Mouse (Mus musculus): ENCODE results near the gene Nanos1. TPM values are rescaled to one million over a fixed set of nuclear protein-coding genes. Genes with fewer than 3 reads are reported as not detected.

Gene Nanos1
- total RNA-seq, 2 experiments from 2014 or later, result 1.6 TPM

DNA sequence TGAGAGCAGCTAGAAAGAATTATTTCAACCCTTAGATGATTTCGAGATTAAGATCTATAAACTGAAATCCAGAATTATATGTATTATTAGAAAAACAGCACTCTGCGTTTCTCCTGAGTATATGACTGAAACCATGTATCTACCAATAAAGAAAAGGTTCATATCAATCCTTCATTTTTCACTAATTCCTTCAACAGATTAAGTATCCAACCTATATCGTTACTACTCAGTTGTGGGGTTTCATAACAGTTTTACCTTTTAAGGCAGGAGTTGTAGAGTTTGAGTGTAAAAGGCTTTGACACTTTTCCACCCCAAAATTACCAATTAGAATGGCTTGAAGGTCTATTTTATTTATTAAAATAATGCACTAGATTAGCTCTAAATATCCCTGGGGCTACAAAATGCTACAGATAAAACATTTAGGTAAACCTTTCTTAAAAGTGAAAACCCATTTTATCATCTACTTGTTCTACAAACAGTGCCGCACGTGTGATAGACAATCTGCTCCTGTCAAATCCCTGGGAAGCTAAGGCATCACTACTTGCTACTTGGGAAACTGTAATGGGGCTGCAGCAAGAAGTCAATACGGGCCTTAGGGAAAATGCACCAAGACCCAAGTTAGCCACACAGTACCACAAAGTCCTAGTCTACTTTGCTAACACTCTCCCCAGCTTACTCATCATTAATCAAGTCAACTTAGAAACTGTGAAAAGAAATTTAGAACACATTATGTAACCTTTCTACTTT is 32.6 kb downstream of the Nanos1 start:
- DNase-seq (ENCODE audit: low spot score in 2 of 2), result no peak

DNA sequence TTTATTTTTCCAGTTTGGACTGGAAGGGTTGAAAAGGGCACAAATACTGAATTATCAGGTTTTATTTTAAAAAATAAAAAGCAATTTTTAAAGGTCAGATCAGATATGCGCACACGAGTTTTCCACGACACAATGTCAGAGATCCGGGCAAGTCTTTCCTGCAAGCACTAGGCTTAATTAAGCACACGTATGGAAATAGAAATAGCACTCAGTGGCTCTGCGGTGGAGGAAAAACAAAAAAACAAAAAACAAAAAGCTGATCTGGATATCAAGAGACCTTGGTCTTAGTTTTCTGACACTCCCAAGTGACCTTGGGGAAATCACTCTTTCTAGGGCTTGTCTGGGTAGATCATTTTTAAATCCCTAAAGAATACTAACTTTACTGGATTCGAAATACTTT is 33.7 kb downstream of the Nanos1 start:
- no peak for DNase-seq (ENCODE audit: low spot score in 2 of 2)

DNA sequence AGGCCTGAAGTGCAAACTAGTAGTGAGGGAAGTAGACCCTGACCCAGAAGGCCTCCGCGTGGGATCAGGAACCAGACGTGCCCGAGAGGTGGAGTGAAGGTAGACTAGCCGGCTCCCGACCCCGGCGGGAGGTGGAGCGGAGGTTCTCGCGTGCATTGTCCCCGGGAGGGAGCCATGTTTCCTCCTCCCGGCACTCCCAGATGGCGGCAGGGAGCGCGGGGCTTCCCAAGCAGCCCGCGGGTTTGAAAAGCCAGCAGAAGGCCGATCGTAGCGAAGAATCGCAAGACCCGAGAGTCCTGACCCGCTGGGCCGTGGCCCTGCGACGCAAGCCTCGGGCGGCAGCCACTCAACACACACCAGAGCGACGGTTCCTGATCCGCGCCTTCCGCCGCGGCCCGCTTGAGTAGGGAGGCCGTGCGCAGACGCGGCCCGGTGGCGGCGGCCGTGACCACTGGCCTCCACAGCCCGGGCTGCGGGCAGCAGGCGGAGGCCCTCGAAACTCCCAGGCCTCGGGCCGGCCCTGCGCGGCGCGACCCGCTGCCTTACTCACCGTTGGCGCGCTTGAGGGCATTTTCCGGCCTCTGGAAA is 34.2 kb downstream of the Nanos1 start:
- peak in 1 of 2 experiments; percentile 60 for DNase-seq (ENCODE audit: low spot score in 2 of 2)

DNA sequence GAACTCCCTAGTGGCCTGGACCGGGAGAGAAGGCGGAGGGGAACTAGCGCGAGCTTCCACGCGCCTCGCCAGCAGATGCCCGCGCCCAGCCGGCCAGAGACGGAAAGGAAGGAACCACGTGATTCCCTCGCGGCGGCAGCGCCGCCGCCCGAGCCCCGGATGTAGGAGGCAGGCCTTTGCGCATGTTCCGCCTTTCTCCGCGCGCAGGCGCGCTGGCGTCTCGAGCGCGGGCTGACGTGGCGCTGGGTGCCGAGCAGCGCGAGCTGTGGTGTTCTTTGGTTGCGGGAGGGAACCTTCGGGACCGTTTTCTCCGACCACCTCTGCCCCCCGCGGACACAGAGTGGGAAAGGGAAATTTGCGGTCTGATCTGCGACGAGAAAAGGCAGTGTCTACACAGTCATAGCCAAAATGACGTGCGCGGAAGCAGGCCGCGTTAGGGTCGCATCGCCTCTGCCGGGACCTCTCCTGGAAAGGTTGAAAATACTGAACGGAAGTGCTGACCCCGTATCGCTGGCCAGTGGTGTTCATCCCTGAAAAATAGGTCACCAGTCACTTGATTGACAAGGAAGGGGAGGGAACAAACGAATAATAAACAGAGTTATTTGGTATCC is 34.9 kb downstream of the Nanos1 start, which contains the start of gene Eif3a:
Gene Eif3a (minus strand): TSS at position 108 of the 611 bp plus-strand sequence.
- DNase-seq (ENCODE audit: low spot score in 2 of 2), result peak; percentile 92 to 94

DNA sequence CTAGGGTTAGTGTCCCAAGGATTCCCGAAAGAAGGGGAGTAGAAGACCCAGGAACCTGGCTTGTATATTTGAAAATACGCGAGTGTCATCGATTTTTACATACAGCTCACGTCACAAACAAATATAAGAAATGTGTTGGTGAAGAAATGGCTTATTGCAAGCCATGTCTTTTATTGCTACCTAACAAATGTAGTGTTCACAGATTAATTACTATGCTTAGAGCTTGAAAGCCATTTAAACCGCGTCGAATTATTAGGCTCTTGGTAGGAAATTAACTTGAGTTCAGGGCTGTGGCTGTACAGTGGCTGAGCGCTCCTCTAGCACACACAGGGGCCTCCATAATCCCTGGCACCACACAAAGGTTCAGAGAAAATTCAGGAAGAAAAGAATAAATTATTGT is 35.4 kb downstream of the Nanos1 start:
- DNase-seq (ENCODE audit: low spot score in 2 of 2), result no peak

DNA sequence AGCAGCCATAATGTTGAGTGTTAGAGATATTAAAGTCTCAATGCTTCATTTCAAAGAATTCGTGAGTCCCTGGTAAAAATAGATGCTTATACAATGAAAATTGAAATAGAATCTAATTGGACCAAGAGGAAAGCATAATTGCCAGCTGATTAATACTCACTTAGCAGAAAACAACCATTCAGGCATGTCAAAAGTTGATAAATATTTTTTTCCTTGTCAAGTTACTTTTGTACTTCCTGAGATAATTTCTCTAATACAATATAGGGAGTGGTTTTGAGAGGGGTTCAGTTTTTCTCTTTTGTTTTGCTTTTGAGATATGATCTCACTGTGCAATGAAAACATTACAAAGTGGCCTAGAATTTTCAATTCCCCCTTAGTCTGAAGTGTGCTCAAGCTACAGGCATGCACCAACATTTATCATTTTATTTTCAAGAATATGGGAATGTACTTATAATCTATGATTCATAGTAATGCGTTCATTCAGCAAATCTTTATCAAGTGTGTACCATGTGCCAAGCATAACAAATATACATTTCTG is 37.5 kb downstream of the Nanos1 start:
- DNase-seq (ENCODE audit: low spot score in 2 of 2), result no peak

DNA sequence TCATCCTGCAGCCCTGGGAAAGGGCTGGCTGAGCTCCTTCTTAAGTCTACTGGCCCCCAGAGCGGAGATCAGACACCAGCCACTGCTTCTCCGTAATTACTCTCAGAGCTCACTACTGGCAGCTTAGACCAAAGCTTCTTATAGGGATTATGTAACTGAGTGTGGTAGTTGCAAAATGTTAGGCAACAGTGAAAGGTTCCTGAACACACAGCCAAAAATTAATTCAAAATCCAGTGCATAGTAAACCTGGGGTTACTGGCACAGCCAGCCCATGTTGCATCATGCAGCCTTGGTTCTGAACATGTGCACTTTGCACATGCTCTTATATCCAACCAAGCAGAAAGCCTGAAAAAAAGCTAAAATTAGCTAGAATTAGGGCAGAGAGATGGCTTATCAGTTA is 39.5 kb downstream of the Nanos1 start:
- no peak for DNase-seq (ENCODE audit: low spot score in 2 of 2)

DNA sequence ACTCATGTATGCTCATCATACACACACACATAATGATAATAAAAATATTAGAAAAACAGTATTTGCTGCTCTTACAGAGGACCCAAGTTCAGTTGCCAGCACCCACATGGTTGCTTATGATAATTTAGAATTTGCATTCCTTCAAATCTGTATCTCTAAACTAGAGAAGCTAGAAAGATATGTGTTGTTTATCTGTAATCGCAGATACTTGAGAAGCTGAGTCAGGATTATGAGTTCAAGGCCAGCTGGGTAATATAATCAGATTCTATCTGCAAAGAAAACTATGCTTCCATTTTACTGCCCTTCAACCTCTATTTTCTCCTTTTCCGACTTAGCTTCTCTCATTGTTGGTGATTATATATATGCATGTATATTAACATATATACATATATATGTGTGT is 41.6 kb downstream of the Nanos1 start:
- DNase-seq (ENCODE audit: low spot score in 2 of 2), result no peak

DNA sequence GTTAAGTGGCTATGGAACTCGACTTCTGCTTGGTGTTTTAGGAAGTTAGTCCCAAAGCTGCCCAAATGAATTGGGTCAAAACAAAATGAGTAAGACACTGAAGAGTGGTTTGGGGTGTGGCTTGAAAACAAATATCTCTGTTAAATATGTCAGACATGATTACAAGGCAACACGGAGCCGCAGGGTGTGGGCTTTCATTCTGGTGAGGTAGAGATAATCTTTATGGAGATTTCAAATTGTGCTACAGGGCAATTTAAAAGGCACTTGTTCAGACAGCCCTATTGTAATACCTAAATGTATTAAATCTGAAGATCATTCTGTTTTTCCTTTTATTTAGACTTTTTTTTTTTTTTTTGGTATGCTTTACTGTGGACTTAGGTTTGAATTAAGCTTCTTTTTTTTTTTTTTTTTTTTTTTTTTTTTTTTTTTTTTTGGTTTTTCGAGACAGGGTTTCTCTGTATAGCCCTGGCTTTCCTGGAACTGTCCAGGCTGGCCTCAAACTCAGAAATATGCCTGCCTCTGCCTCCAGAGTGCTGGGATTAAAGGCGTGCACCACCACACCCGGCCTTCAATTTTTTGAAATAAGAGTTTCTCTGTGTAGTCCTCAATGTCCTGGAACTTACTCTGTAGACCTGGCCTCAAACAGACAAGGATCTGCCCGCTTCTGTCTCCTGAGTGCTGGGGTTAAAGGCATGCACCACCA is 44.2 kb downstream of the Nanos1 start:
- no peak for DNase-seq (ENCODE audit: low spot score in 2 of 2)

DNA sequence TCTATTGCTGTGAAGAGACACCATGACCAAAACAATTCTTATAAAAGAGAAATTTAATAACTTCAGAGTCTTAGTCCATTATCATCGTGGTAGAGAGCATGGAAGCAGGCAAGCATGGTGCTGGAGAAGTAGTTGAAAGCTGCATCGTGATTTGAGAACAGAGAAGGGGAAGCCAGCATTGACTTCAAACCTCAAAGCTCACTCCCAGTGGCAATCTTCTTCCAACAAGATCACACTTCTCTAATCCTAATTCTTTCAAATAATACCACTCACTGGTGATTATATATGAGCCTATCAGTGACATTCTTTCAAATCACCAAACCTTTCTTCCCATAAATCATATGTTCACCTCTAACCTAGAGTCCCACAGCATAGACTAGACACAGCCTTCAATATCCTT is 49.1 kb downstream of the Nanos1 start:
- DNase-seq (ENCODE audit: low spot score in 2 of 2), result no peak

Small RNA genes within 50 kb of the gene (microRNA-seq; reads per million reads assigned to microRNA genes)
- 0 reads per million in 2 experiments for gene mmu-mir-3084-1 (ENCODE audit: borderline number of aligned reads in 2 of 2)

Other genes starting within 250 kb of the Nanos1 start
- gene Cacul1, start 175.0 kb upstream of the Nanos1 start, total RNA-seq (2021), result 10 to 100 TPM; 42.9 to 49.3 TPM
- 100 to 1,000 TPM; 147 to 186 TPM for gene Eif3a, start 34.7 kb downstream of the Nanos1 start, total RNA-seq (2021)
- gene Fam45a, start 55.6 kb downstream of the Nanos1 start, total RNA-seq (2021), result 10 to 100 TPM; 39.1 to 40.5 TPM
- gene Sfxn4, start 105.5 kb downstream of the Nanos1 start, total RNA-seq (2021), result 1 to 10 TPM; 6.4 to 7.1 TPM
- 100 to 1,000 TPM; 564 to 802 TPM for gene Prdx3, start 118.6 kb downstream of the Nanos1 start, total RNA-seq (2021)
- 10 to 100 TPM; 23.3 to 47.1 TPM for gene Grk5, start 133.8 kb downstream of the Nanos1 start, total RNA-seq (2021)

All from adrenal gland, adult 18-20 months (tissue).